Mouse (Mus musculus): Measurements from ENCODE around the gene Faf2. TPM values are rescaled to one million over a fixed set of nuclear protein-coding genes. Genes with fewer than 3 reads are reported as not detected.

Faf2 gene
- total RNA-seq, 2 experiments from 2014 or later: 56.1 to 57.6 TPM

GRCm38 (mm10) chr13:54701243-54701642, 79.7 kb downstream of the Faf2 start, which contains the start of gene Cdhr2:
Gene Cdhr2, plus strand, starts transcription at chr13:54701461.
- no peak for DNase-seq (ENCODE audit: extremely low spot score in 1 of 2, low spot score in 1 of 2)

GRCm38 (mm10) chr13:54702507-54702906, 80.9 kb downstream of the Faf2 start:
- no peak for DNase-seq (ENCODE audit: extremely low spot score in 1 of 2, low spot score in 1 of 2)

- DNase-seq (ENCODE audit: extremely low spot score in 1 of 2, low spot score in 1 of 2): no peak
These were observed 83.3 kb downstream of the Faf2 start for GRCm38 (mm10) chr13:54704890-54705289.

- DNase-seq (ENCODE audit: extremely low spot score in 1 of 2, low spot score in 1 of 2): no peak
These were observed 89.3 kb downstream of the Faf2 start for GRCm38 (mm10) chr13:54710866-54711265.

Small RNA genes lying within 50 kb of the gene (microRNA-seq; reads per million reads assigned to microRNA genes)
- gene Gm24195: 0 reads per million in 2 experiments

Other genes with a start within 250 kb of the Faf2 start
- 10 to 100 TPM; 39.4 to 40.0 TPM for gene Thoc3, start 152.9 kb upstream of the Faf2 start, total RNA-seq (2021)
- gene Simc1, start 118.0 kb upstream of the Faf2 start, total RNA-seq (2021): 10 to 100 TPM; 14.2 to 16.7 TPM
- gene 4833439L19Rik, start 56.3 kb upstream of the Faf2 start, total RNA-seq (2021): 100 to 1,000 TPM; 151 to 172 TPM
- 10 to 100 TPM; 33.3 to 33.7 TPM for gene Arl10, start 46.8 kb upstream of the Faf2 start, total RNA-seq (2021)
- 10 to 100 TPM; 25.7 to 27.5 TPM for gene Nop16, start 31.7 kb upstream of the Faf2 start, total RNA-seq (2021)
- gene Higd2a, start 31.6 kb upstream of the Faf2 start, total RNA-seq (2021): 100 to 1,000 TPM; 183 to 199 TPM
- gene Cltb, start 10.4 kb upstream of the Faf2 start, total RNA-seq (2021): 100 to 1,000 TPM; 269 to 294 TPM
- gene Rnf44, start 72.1 kb downstream of the Faf2 start, total RNA-seq (2021): 100 to 1,000 TPM; 139 to 158 TPM
- gene Cdhr2, start 79.7 kb downstream of the Faf2 start, total RNA-seq (2021): under 1 TPM; 0.25 to 0.31 TPM
- gene Gprin1, start 128.1 kb downstream of the Faf2 start, total RNA-seq (2021): 100 to 1,000 TPM; 149 to 152 TPM
- 100 to 1,000 TPM; 652 to 677 TPM for gene Sncb, start 144.8 kb downstream of the Faf2 start, total RNA-seq (2021)
- gene Eif4e1b, start 162.2 kb downstream of the Faf2 start, total RNA-seq (2021): not detected
- gene Tspan17, start 167.6 kb downstream of the Faf2 start, total RNA-seq (2021): 100 to 1,000 TPM in 1 of 2 experiments, 10 to 100 TPM in 1; 97.2 to 104 TPM